Mouse (Mus musculus) lung, postnatal 4 days (tissue): ENCODE measurements around the gene Atf4.

ENCODE experiments used
- DNase-seq, 2 experiments: peaks; one replicate each; pipeline ENCODE4 v3.0.0; 2021

The Atf4 gene

GRCm38 (mm10) chr15:80288036-80288435 lies 33.1 kb downstream of the Atf4 start:
- DNase-seq: no peak

GRCm38 (mm10) chr15:80289436-80289835 lies 34.5 kb downstream of the Atf4 start:
- peak; percentile 60 to 76 for DNase-seq

DNA sequence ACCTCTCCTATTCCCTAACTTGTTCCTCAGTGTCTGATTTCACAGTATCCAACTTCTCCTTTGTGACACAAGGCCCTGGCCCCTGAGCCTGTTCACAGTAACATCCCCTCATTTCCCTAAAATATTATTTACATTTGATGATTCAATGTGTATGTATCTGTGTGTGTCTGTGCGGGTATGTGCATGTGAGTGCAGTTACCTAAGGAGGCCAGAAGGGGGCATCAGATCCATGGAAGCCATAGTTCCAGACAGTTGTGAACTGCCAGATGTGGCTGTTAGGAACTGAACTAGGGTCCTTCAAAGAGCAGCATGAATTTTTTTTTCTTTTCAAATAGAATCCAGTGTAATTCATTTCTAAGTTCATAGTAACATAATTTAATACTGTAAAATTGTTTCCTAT lies 42.2 kb downstream of the Atf4 start:
- no peak for DNase-seq

- DNase-seq: no peak
These were observed 48.8 kb downstream of the Atf4 start for GRCm38 (mm10) chr15:80303779-80304178.

- DNase-seq: no peak
These were observed 49.2 kb downstream of the Atf4 start for GRCm38 (mm10) chr15:80304188-80304587.

- no peak for DNase-seq
These were observed 51.2 kb downstream of the Atf4 start for GRCm38 (mm10) chr15:80306146-80306545.
